Mouse (Mus musculus): Measurements from ENCODE around the gene Jmjd1c.

Gene Jmjd1c

GRCm38 (mm10) chr10:67298856-67299255, 202.9 kb downstream of the Jmjd1c start:
- DNase-seq (ENCODE audit: low spot score in 2 of 2): no peak

- no peak for DNase-seq (ENCODE audit: low spot score in 2 of 2)
These were observed 203.4 kb downstream of the Jmjd1c start for GRCm38 (mm10) chr10:67299285-67299684.

GRCm38 (mm10) chr10:67301046-67301445, 205.1 kb downstream of the Jmjd1c start:
- no peak for DNase-seq (ENCODE audit: low spot score in 2 of 2)

GRCm38 (mm10) chr10:67302340-67302739, 206.4 kb downstream of the Jmjd1c start:
- no peak for DNase-seq (ENCODE audit: low spot score in 2 of 2)
